Mouse (Mus musculus) neural tube, embryonic 11.5 days (tissue): ENCODE measurements at regions not wholly inside any gene's neighbourhood (a gene's known extent, or its start where the extent isn't known, plus 50 kb on each side); places are given as distances from the start of the nearest gene placed in this dataset.

ENCODE experiments used
- ATAC-seq: fragments of 200-750 bp; cut with Nextera tagmentation; 2 replicates; pipeline ENCODE4 v1.8.0; 2017; ENCODE audit warnings: moderate number of reproducible peaks, mild to moderate bottlenecking, moderate TSS enrichment, moderate library complexity; ENCODE audit not compliant: insufficient read depth, low FRiP score, low TSS enrichment
- DNase-seq: peaks from one replicate; pipeline ENCODE4 v3.0.0-alpha.2; 2015; ENCODE audit warnings: low spot score
- H3K27ac ChIP-seq: fragments of 300-500 bp; sonication (generic); 2 replicates; pipeline ENCODE4 v1.5.1; 2014; ENCODE audit warnings: low read depth, mild to moderate bottlenecking, low read length
- H3K27me3 ChIP-seq: fragments of 300-500 bp; sonication (generic); 2 replicates; pipeline ENCODE4 v1.6.1; 2014; ENCODE audit warnings: mild to moderate bottlenecking, low read length, mixed read lengths; ENCODE audit not compliant: control insufficient read depth, insufficient read depth
- H3K36me3 ChIP-seq: fragments of 300-500 bp; sonication (generic); 2 replicates; pipeline ENCODE4 v1.6.1; 2014; ENCODE audit warnings: mild to moderate bottlenecking, low read length, moderate library complexity, mixed read lengths; ENCODE audit not compliant: control insufficient read depth, insufficient read depth
- H3K4me1 ChIP-seq: fragments of 300-500 bp; sonication (generic); 2 replicates; pipeline ENCODE4 v1.6.1; 2014; ENCODE audit warnings: low read length, mixed read lengths; ENCODE audit not compliant: control insufficient read depth, insufficient read depth
- H3K4me2 ChIP-seq: fragments of 300-500 bp; sonication (generic); 2 replicates; pipeline ENCODE4 v1.6.1; 2014; ENCODE audit warnings: low read depth, mild to moderate bottlenecking, moderate library complexity
- H3K4me3 ChIP-seq: fragments of 300-500 bp; sonication (generic); 2 replicates; pipeline ENCODE4 v1.5.1; 2014; ENCODE audit warnings: low read depth, low read length
- H3K9ac ChIP-seq: fragments of 300-500 bp; sonication (generic); 2 replicates; pipeline ENCODE4 v1.6.1; 2014; ENCODE audit warnings: mild to moderate bottlenecking, low read length
- H3K9me3 ChIP-seq: fragments of 300-500 bp; sonication (generic); 2 replicates; pipeline ENCODE4 v1.6.1; 2016; ENCODE audit warnings: low read length; ENCODE audit not compliant: control insufficient read depth
- WGBS: fragments of 180-500 bp; shearing (Covaris S2); extraction: QIAGEN DNeasy Blood & Tissue Kit; methylation state at CpG from one replicate; pipeline ENCODE4 v1.1.7; 2014; 5-methylcytosine and 5-hydroxymethylcytosine counted together

- H3K4me2 ChIP-seq = no peak overlapping the region
- 81% methylated on average over 8 of the region's 8 CpGs for WGBS
- no peak overlapping the region for H3K27ac ChIP-seq
- H3K9ac ChIP-seq = no peak overlapping the region
- H3K4me1 ChIP-seq = no peaks in the 10 kb centered on the region
- H3K27me3 ChIP-seq = no peaks in the 10 kb centered on the region
- H3K4me3 ChIP-seq = no peak overlapping the region
- no peaks in the 10 kb centered on the region for H3K36me3 ChIP-seq
- no peaks in the 10 kb centered on the region for H3K9me3 ChIP-seq
- ATAC-seq (no peak), DNase-seq (no peak)
Observed at GRCm38 (mm10) chr8:26907347-26908170, 69.6 kb upstream of the Zfp703 start.

DNA sequence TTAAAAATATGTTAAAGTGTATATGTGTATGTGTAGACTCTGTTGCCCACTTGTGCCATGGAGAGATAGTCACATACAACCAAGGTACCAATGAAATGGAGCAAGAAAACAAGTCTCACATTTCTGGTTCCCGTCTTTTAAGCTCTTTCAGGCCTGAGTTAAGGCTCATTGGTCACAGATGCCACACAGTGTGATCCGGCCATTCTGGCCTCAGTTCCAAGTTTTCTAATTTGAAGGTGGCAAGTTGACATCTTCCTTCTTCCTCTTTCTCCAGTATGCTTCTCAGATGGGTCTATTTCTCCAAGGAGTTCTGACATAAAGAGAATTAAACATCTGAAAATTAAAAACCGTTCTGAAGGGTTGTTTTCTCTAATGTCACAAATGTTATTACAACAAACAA, 66.9 kb upstream of the Zfp703 start:
- Histone ChIP-seq H3K9ac (no peak overlapping the region), H3K4me3 (no peak overlapping the region), H3K27ac (no peak overlapping the region), H3K4me1 (no peaks in the 10 kb centered on the region), H3K36me3 (no peaks in the 10 kb centered on the region), H3K27me3 (no peaks in the 10 kb centered on the region), H3K9me3 (no peaks in the 10 kb centered on the region), H3K4me2 (no peak overlapping the region)
- DNase-seq = no peak
- ATAC-seq = no peak
- 82% methylated on average over 3 of the region's 3 CpGs for WGBS

GRCm38 (mm10) chr8:26913562-26914529, 63.3 kb upstream of the Zfp703 start:
- Histone ChIP-seq H3K4me2 (no peak overlapping the region), H3K27me3 (no peaks in the 10 kb centered on the region), H3K4me3 (no peak overlapping the region), H3K9ac (no peak overlapping the region), H3K9me3 (no peaks in the 10 kb centered on the region), H3K36me3 (no peaks in the 10 kb centered on the region), H3K4me1 (no peaks in the 10 kb centered on the region), H3K27ac (no peak overlapping the region)
- 56% methylated on average over 18 of the region's 18 CpGs for WGBS
- ATAC-seq (no peak), DNase-seq (no peak)

DNA sequence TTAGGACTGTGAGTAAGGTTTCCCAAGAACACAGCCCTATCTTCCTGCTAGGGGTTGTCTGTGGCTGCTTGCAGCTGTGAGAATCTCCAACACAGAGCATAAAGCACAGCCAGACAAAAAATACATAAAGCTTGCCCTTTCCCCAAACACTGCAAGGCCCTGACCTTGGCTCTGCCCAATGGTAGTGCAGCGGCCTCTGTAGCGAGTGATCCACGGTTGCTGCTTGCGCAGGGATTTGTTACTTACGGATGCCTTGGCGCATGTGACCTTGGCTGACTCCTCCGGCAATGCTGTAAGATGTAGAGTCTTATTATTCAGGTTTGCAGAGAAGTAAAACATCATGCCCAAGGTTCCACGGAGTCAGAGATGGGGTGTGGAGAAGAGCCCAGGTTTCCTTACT, 61.4 kb upstream of the Zfp703 start:
- Histone ChIP-seq H3K27ac (no peak overlapping the region), H3K4me3 (no peak overlapping the region)
- 86% methylated on average over 8 of the region's 8 CpGs for WGBS

DNA sequence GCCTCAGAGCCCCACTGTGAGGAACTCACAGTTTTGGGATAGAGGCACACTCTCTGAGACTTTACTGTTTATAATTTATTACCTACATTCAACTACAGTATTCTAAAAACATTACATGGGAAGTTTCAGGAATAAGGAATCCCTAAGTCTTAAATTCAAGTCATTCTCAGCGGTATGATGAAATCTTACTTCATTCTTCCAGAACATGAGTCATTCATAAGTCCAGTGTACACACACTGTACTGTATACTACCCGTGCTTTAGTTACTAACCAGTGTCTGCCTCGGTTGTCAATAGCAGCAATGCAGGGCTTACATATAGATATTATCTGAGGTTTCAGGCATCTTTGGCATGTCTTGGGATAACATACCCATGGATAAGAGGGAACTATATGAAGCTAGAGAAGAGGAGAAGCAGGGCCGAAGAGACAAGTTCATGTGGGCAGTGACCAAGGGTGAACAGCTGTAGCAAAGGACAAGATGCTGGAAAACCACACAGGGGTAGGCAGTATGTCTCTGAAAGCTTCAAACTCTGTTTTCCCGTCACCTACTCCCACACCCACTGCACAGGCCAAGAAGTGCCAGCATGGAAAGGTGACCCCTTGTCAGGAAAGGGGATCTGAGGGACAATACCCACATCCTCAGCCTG, 55.5 kb upstream of the Zfp703 start:
- Histone ChIP-seq H3K4me1 (no peaks in the 10 kb centered on the region), H3K27me3 (no peaks in the 10 kb centered on the region), H3K4me2 (no peak overlapping the region), H3K27ac (no peak overlapping the region), H3K9me3 (no peaks in the 10 kb centered on the region), H3K4me3 (no peak overlapping the region), H3K36me3 (no peaks in the 10 kb centered on the region), H3K9ac (no peak overlapping the region)
- WGBS = 94% methylated on average over 5 of the region's 5 CpGs
- no peak for DNase-seq
- no peak for ATAC-seq

More for the DNA sequence above, 61.4 kb upstream of the Zfp703 start:
- DNase-seq (no peak), ATAC-seq (no peak)
- Histone ChIP-seq H3K4me1 (no peaks in the 10 kb centered on the region), H3K36me3 (no peaks in the 10 kb centered on the region), H3K9ac (no peak overlapping the region), H3K27me3 (no peaks in the 10 kb centered on the region), H3K9me3 (no peaks in the 10 kb centered on the region), H3K4me2 (no peak overlapping the region)

DNA sequence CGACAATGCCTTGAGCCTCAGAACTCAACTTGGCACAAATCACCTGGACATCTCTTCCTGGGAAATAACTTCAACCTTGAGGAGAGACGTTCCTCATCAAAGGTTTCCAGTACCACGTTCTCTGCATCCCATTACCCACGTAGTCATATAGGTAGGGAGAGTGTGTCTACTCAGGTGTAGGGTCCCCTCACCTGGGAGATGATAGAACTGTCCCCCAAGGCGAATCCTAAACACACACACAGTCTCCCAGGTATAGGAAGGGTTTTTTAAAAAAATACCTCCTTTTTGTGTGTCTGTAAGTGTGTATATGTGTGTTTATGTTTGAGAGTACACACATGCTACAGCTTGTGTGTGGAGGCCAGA, 55.0 kb upstream of the Zfp703 start:
- H3K27me3 ChIP-seq = no peaks in the 10 kb centered on the region
- no peaks in the 10 kb centered on the region for H3K4me1 ChIP-seq
- H3K27ac ChIP-seq = no peak overlapping the region
- 90% methylated on average over 5 of the region's 5 CpGs for WGBS
- H3K4me2 ChIP-seq = no peak overlapping the region
- H3K36me3 ChIP-seq = no peaks in the 10 kb centered on the region
- ATAC-seq (no peak), DNase-seq (no peak)
- H3K9me3 ChIP-seq = no peaks in the 10 kb centered on the region
- no peak overlapping the region for H3K4me3 ChIP-seq
- no peak overlapping the region for H3K9ac ChIP-seq

DNA sequence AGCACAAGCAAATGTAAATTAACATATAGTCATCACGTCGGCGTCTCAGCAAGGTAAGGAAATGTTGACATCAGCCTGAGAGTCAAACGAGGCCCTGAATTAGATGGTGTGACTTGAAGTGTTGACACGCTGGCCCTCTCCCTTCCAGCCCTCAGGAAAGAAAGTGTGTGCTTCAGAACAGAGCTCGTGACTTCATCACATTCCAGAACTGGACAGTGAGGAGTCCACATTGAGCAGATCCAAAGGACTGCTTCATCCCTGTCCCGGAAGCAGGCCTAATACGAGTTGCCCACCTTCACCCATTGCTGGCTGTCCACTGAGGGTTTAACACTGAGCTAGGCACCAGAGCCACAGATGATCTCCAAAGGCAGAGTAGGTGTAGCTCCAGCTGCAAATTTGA, 54.0 kb upstream of the Zfp703 start:
- no peak for ATAC-seq
- Histone ChIP-seq H3K27ac (no peak overlapping the region), H3K4me2 (no peak overlapping the region), H3K9me3 (no peaks in the 10 kb centered on the region), H3K36me3 (no peaks in the 10 kb centered on the region), H3K27me3 (no peaks in the 10 kb centered on the region), H3K9ac (no peak overlapping the region), H3K4me1 (no peaks in the 10 kb centered on the region), H3K4me3 (no peak overlapping the region)
- DNase-seq = no peak
- WGBS = 84% methylated on average over 8 of the region's 8 CpGs
